Mouse (Mus musculus): ENCODE measurements around the gene Micall2. TPM values are rescaled to one million over a fixed set of nuclear protein-coding genes. Genes with fewer than 3 reads are reported as not detected.
A peak's percentile ranks its signal among the peaks of the same experiment; 100 is the strongest.
"Not testable (repeated sequence)": the region's sequence is repeated elsewhere in the genome, so short reads cannot be mapped to it uniquely, and the experiment has no call there.

Gene Micall2
- polyA plus RNA-seq, 1 experiment: 3.3 TPM

GRCm38 (mm10) chr5:139718540-139718939, 17.6 kb downstream of the Micall2 start:
- DNase-seq: peak; percentile 54
- 59% methylated on average over 6 of the region's 6 CpGs for WGBS
- H3K36me3 ChIP-seq (ENCODE audit: control insufficient read depth, insufficient read depth, low read length): no peaks in the 10 kb centered on the region
- no peak for TF ChIP-seq POLR2A (IDR thresholded peaks at IDR 0.05; ENCODE audit: low read depth, low read length)
- TF ChIP-seq CTCF (conservative IDR thresholded peaks at IDR 0.05; ENCODE audit: insufficient read depth, insufficient read length, low read depth, low read length): no peak
- no peak overlapping the region for H3K27ac ChIP-seq (ENCODE audit: insufficient read depth, low read depth, low read length)
- no peak overlapping the region for H3K4me3 ChIP-seq (ENCODE audit: insufficient read depth, low read depth, low read length)
- H3K27me3 ChIP-seq (replicated peaks; ENCODE audit: control insufficient read depth, insufficient read depth, low read length): no peaks in the 10 kb centered on the region
- peaks cover 6% of the 10 kb centered on the region; the same call in 1 of the 2 replicates for H3K4me1 ChIP-seq (ENCODE audit: control insufficient read depth, insufficient read depth, low read length)

- Histone ChIP-seq H3K36me3 (ENCODE audit: control insufficient read depth, insufficient read depth, low read length) (no peaks in the 10 kb centered on the region), H3K4me1 (ENCODE audit: control insufficient read depth, insufficient read depth, low read length) (0 out of 2 replicates have a peak, but pooled peaks cover under 1% of the 10 kb centered on the region), H3K27me3 (replicated peaks; ENCODE audit: control insufficient read depth, insufficient read depth, low read length) (no peaks in the 10 kb centered on the region), H3K4me3 (ENCODE audit: insufficient read depth, low read depth, low read length) (no peak overlapping the region), H3K27ac (ENCODE audit: insufficient read depth, low read depth, low read length) (no peak overlapping the region)
- TF ChIP-seq POLR2A (IDR thresholded peaks at IDR 0.05; ENCODE audit: low read depth, low read length) (no peak), CTCF (conservative IDR thresholded peaks at IDR 0.05; ENCODE audit: insufficient read depth, insufficient read length, low read depth, low read length) (peak; percentile 100)
- WGBS: 93% methylated on average over 2 of the region's 2 CpGs
- DNase-seq: peak; percentile 75
Observed at GRCm38 (mm10) chr5:139717723-139718122, 18.4 kb downstream of the Micall2 start.

- 93% methylated on average over 10 of the region's 10 CpGs for WGBS
- H3K27ac ChIP-seq (ENCODE audit: insufficient read depth, low read depth, low read length): no peak overlapping the region
- no peaks in the 10 kb centered on the region for H3K4me1 ChIP-seq (ENCODE audit: control insufficient read depth, insufficient read depth, low read length)
Observed at GRCm38 (mm10) chr5:139706496-139706895, 29.6 kb downstream of the Micall2 start.

GRCm38 (mm10) chr5:139702905-139703304, 33.2 kb downstream of the Micall2 start:
- Histone ChIP-seq H3K4me3 (ENCODE audit: insufficient read depth, low read depth, low read length) (no peak overlapping the region), H3K27ac (ENCODE audit: insufficient read depth, low read depth, low read length) (no peak overlapping the region), H3K4me1 (ENCODE audit: control insufficient read depth, insufficient read depth, low read length) (no peaks in the 10 kb centered on the region), H3K36me3 (ENCODE audit: control insufficient read depth, insufficient read depth, low read length) (no peaks in the 10 kb centered on the region), H3K27me3 (replicated peaks; ENCODE audit: control insufficient read depth, insufficient read depth, low read length) (no peaks in the 10 kb centered on the region)
- no peak for DNase-seq
- TF ChIP-seq CTCF (conservative IDR thresholded peaks at IDR 0.05; ENCODE audit: insufficient read depth, insufficient read length, low read depth, low read length): peak; percentile 45
- TF ChIP-seq POLR2A (IDR thresholded peaks at IDR 0.05; ENCODE audit: low read depth, low read length): no peak
- 58% methylated on average over 2 of the region's 2 CpGs for WGBS

More at GRCm38 (mm10) chr5:139706496-139706895, 29.6 kb downstream of the Micall2 start:
- TF ChIP-seq POLR2A (IDR thresholded peaks at IDR 0.05; ENCODE audit: low read depth, low read length) (no peak), CTCF (conservative IDR thresholded peaks at IDR 0.05; ENCODE audit: insufficient read depth, insufficient read length, low read depth, low read length) (no peak)
- Histone ChIP-seq H3K4me3 (ENCODE audit: insufficient read depth, low read depth, low read length) (no peak overlapping the region), H3K27me3 (replicated peaks; ENCODE audit: control insufficient read depth, insufficient read depth, low read length) (no peaks in the 10 kb centered on the region), H3K36me3 (ENCODE audit: control insufficient read depth, insufficient read depth, low read length) (no peaks in the 10 kb centered on the region)
- no peak for DNase-seq

GRCm38 (mm10) chr5:139702236-139702635, 33.9 kb downstream of the Micall2 start:
- H3K27ac ChIP-seq (ENCODE audit: insufficient read depth, low read depth, low read length): no peak overlapping the region
- TF ChIP-seq CTCF (conservative IDR thresholded peaks at IDR 0.05; ENCODE audit: insufficient read depth, insufficient read length, low read depth, low read length): no peak
- no peak for TF ChIP-seq POLR2A (IDR thresholded peaks at IDR 0.05; ENCODE audit: low read depth, low read length)
- H3K4me1 ChIP-seq (ENCODE audit: control insufficient read depth, insufficient read depth, low read length): no peaks in the 10 kb centered on the region
- WGBS: 41% methylated on average over 10 of the region's 10 CpGs
- H3K4me3 ChIP-seq (ENCODE audit: insufficient read depth, low read depth, low read length): no peak overlapping the region
- no peaks in the 10 kb centered on the region for H3K36me3 ChIP-seq (ENCODE audit: control insufficient read depth, insufficient read depth, low read length)
- no peak for DNase-seq
- no peaks in the 10 kb centered on the region for H3K27me3 ChIP-seq (replicated peaks; ENCODE audit: control insufficient read depth, insufficient read depth, low read length)

- H3K27me3 ChIP-seq (replicated peaks; ENCODE audit: control insufficient read depth, insufficient read depth, low read length): no peaks in the 10 kb centered on the region
- DNase-seq: no peak
- H3K27ac ChIP-seq (ENCODE audit: insufficient read depth, low read depth, low read length): no peak overlapping the region
- WGBS: 88% methylated on average over 6 of the region's 6 CpGs
- no peaks in the 10 kb centered on the region for H3K36me3 ChIP-seq (ENCODE audit: control insufficient read depth, insufficient read depth, low read length)
- peaks cover 2% of the 10 kb centered on the region for H3K4me1 ChIP-seq (ENCODE audit: control insufficient read depth, insufficient read depth, low read length)
- no peak for TF ChIP-seq CTCF (conservative IDR thresholded peaks at IDR 0.05; ENCODE audit: insufficient read depth, insufficient read length, low read depth, low read length)
- no peak for TF ChIP-seq POLR2A (IDR thresholded peaks at IDR 0.05; ENCODE audit: low read depth, low read length)
- no peak overlapping the region for H3K4me3 ChIP-seq (ENCODE audit: insufficient read depth, low read depth, low read length)
Observed at GRCm38 (mm10) chr5:139696954-139697353, 39.2 kb downstream of the Micall2 start.

GRCm38 (mm10) chr5:139695876-139696275, 40.3 kb downstream of the Micall2 start:
- H3K4me1 ChIP-seq (ENCODE audit: control insufficient read depth, insufficient read depth, low read length); H3K27me3 ChIP-seq (replicated peaks; ENCODE audit: control insufficient read depth, insufficient read depth, low read length); H3K27ac ChIP-seq (ENCODE audit: insufficient read depth, low read depth, low read length); H3K4me3 ChIP-seq (ENCODE audit: insufficient read depth, low read depth, low read length); DNase-seq; H3K36me3 ChIP-seq (ENCODE audit: control insufficient read depth, insufficient read depth, low read length): not testable (repeated sequence)
- 41% methylated on average over 3 of the region's 3 CpGs for WGBS

Measured in kidney, adult 2 months (tissue).